Mouse (Mus musculus): ENCODE measurements around the gene Cacul1.

DNA sequence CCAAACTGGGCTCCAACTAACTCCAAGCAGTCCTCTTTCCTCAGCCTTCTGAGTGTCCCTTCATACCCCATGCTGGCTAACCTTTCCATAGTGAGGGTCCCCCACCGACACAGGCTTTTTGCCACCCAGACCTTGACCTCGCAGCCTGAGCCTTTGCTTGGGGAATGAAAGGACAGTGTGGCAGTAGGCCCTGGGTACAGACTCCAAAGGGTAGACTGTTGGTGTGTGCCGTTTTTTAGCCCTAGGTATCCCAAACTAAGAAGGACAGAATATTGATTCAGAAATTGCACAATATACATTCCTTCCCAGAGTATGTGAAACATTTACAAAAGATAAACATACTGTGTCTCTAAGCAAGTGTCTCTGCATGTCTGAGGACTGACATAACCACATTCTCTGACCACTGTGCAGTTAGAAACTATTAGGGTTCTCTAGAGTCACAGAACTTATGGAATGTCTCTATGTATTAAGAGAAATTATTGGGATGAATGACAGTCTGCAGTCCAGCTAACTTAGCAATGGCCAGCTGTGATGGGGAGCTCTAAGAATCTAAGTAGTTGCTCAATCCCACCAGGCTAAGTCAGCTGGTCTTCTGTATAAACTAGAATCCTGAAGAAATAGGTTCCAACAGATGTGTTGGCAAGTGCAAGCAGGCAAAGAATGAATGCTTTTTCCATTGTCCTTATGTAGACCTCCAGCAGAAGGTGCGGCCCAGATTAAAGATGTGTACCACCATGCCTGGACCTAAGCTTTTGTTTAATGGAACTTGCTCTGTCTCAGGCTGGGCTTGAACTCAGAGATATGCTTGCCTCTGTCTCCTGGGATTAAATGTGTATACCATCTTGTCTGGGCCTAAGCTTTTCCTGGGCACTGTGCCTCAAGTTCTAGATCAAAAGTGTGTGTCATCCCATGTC is 809 bp upstream of the Cacul1 start:
- TF ChIP-seq CTCF (IDR thresholded peaks at IDR 0.05; ENCODE audit: low read depth) (no peak), EP300 (IDR thresholded peaks at IDR 0.05; ENCODE audit: low read depth) (no peak)

Measured in heart, postnatal 0 days (tissue).